Mouse (Mus musculus) MEL (cell line): Measurements from ENCODE around the gene Gfi1. TPM values are rescaled to one million over a fixed set of nuclear protein-coding genes. Genes with fewer than 3 reads are reported as not detected.

ENCODE experiments used
- DNase-seq: peaks from one replicate; pipeline ENCODE4 v3.0.0; 2011; ENCODE audit warnings: low read depth, low spot score
- H3K27ac ChIP-seq: 2 replicates; pipeline ENCODE4 v1.5.1; 2012; ENCODE audit warnings: low read depth, mild to moderate bottlenecking, control low read depth, low read length, moderate library complexity; ENCODE audit not compliant: control insufficient read depth
- H3K27me3 ChIP-seq, 2 experiments: fragments of 150-350 bp in 1 of 2; sonication (generic) in 1 of 2; 2 replicates each; pipeline ENCODE4 v1.6.1; 2012; ENCODE audit warnings: low read length in 2 of 2, mild to moderate bottlenecking in 2 of 2, improper control_type of control experiment in 1 of 2, moderate library complexity in 1 of 2; ENCODE audit not compliant: insufficient read depth in 2 of 2, control insufficient read depth in 1 of 2
- H3K36me3 ChIP-seq, 2 experiments: 2 replicates each; pipeline ENCODE4 v1.6.1; 2012 to 2014; ENCODE audit warnings: low read length in 2 of 2, improper control_type of control experiment in 1 of 2, inconsistent platforms in 1 of 2, mild to moderate bottlenecking in 1 of 2; ENCODE audit not compliant: insufficient read depth in 2 of 2, control insufficient read depth in 1 of 2
- H3K4me1 ChIP-seq, 2 experiments: fragments of 150-350 bp in 1 of 2; sonication (generic) in 1 of 2; 2 replicates each; pipeline ENCODE4 v1.6.1; 2012; ENCODE audit warnings: low read length in 2 of 2, improper control_type of control experiment in 1 of 2, mild to moderate bottlenecking in 1 of 2; ENCODE audit not compliant: insufficient read depth in 2 of 2, control insufficient read depth in 1 of 2
- H3K4me3 ChIP-seq, 2 experiments: fragments of 150-350 bp in 1 of 2; sonication (generic) in 1 of 2; 2 replicates each; pipeline ENCODE4 v1.5.1; 2012; ENCODE audit warnings: low read depth in 2 of 2, low read length in 2 of 2, mild to moderate bottlenecking in 2 of 2, moderate library complexity in 2 of 2, control low read depth in 1 of 2, improper control_type of control experiment in 1 of 2; ENCODE audit not compliant: control insufficient read depth in 1 of 2, insufficient read depth in 1 of 2
- H3K79me2 ChIP-seq: 2 replicates; pipeline ENCODE4 v1.6.1; 2012; ENCODE audit warnings: mild to moderate bottlenecking, low read length, moderate library complexity; ENCODE audit not compliant: control insufficient read depth, poor library complexity, insufficient read depth
- H3K9ac ChIP-seq: 2 replicates; pipeline ENCODE4 v1.6.1; 2012; ENCODE audit warnings: low read depth, mild to moderate bottlenecking, control low read depth, low read length, moderate library complexity; ENCODE audit not compliant: control insufficient read depth, poor library complexity, severe bottlenecking
- H3K9me3 ChIP-seq: fragments of 150-350 bp; sonication (generic); replicated peaks from 2 replicates; pipeline ENCODE4 v1.6.1; 2012; ENCODE audit warnings: mild to moderate bottlenecking, low read length, improper control_type of control experiment, moderate library complexity; ENCODE audit not compliant: insufficient read depth
- BHLHE40 ChIP-seq: IDR thresholded peaks from 2 replicates; pipeline ENCODE4 v1.6.1; 2012; ENCODE audit warnings: low read depth, mild to moderate bottlenecking, inconsistent platforms, low read length, improper control_type of control experiment, borderline replicate concordance
- CHD2 ChIP-seq: IDR thresholded peaks from 2 replicates; pipeline ENCODE4 v1.6.1; 2011; ENCODE audit warnings: low read length, improper control_type of control experiment
- E2F4 ChIP-seq: IDR thresholded peaks from 2 replicates; pipeline ENCODE4 v1.6.1; 2011; ENCODE audit warnings: low read depth, low read length, improper control_type of control experiment, borderline replicate concordance
- ELF1 ChIP-seq: IDR thresholded peaks from 2 replicates; pipeline ENCODE4 v1.6.1; 2014; ENCODE audit warnings: low read depth, mild to moderate bottlenecking, inconsistent platforms, low read length, improper control_type of control experiment, moderate library complexity
- GABPA ChIP-seq: IDR thresholded peaks from 2 replicates; pipeline ENCODE4 v1.6.1; 2012; ENCODE audit warnings: low read depth, mild to moderate bottlenecking, inconsistent platforms, low read length, improper control_type of control experiment, moderate library complexity
- GATA1 ChIP-seq: IDR thresholded peaks from 2 replicates; pipeline ENCODE4 v1.6.1; 2011; ENCODE audit warnings: low read depth, low read length, improper control_type of control experiment
- MAZ ChIP-seq: IDR thresholded peaks from 2 replicates; pipeline ENCODE4 v1.6.1; 2012; ENCODE audit warnings: low read depth, mild to moderate bottlenecking, inconsistent platforms, low read length, improper control_type of control experiment
- MEF2A ChIP-seq: IDR thresholded peaks from 2 replicates; pipeline ENCODE4 v1.6.1; 2014; ENCODE audit warnings: low read depth, mild to moderate bottlenecking, inconsistent platforms, low read length, improper control_type of control experiment; ENCODE audit not compliant: poor library complexity, insufficient replicate concordance, severe bottlenecking; ENCODE audit errors: extremely low read depth
- MXI1 ChIP-seq: IDR thresholded peaks from 2 replicates; pipeline ENCODE4 v1.6.1; 2011; ENCODE audit warnings: mild to moderate bottlenecking, low read depth, low read length, improper control_type of control experiment
- MYB ChIP-seq: IDR thresholded peaks from 2 replicates; pipeline ENCODE4 v1.6.1; 2011; ENCODE audit warnings: mild to moderate bottlenecking, low read depth, low read length, improper control_type of control experiment
- MYC ChIP-seq: IDR thresholded peaks from 2 replicates; pipeline ENCODE4 v1.6.1; 2011; ENCODE audit warnings: low read depth, mild to moderate bottlenecking, low read length, improper control_type of control experiment, moderate library complexity
- POLR2A ChIP-seq, 2 experiments: IDR thresholded peaks; 2 replicates each; pipeline ENCODE4 v1.6.1; 2011 to 2012; ENCODE audit warnings: low read length in 2 of 2, mild to moderate bottlenecking in 2 of 2, control low read depth in 1 of 2, improper control_type of control experiment in 1 of 2, low read depth in 1 of 2, moderate library complexity in 1 of 2; ENCODE audit not compliant: control insufficient read depth in 1 of 2, insufficient read depth in 1 of 2, poor library complexity in 1 of 2
- POLR2AphosphoS2 ChIP-seq: IDR thresholded peaks from 2 replicates; pipeline ENCODE4 v1.6.1; 2011; ENCODE audit warnings: low read length, improper control_type of control experiment
- POLR2AphosphoS5 ChIP-seq: IDR thresholded peaks from 2 replicates; pipeline ENCODE4 v1.6.1; 2012; ENCODE audit warnings: low read depth, borderline replicate concordance, mild to moderate bottlenecking, inconsistent platforms, low read length, moderate library complexity, mixed read lengths
- RAD21 ChIP-seq: IDR thresholded peaks from 2 replicates; pipeline ENCODE4 v1.6.1; 2011; ENCODE audit warnings: mild to moderate bottlenecking, low read depth, low read length, improper control_type of control experiment
- RCOR1 ChIP-seq: IDR thresholded peaks from 2 replicates; pipeline ENCODE4 v1.6.1; 2012; ENCODE audit warnings: low read depth, mild to moderate bottlenecking, inconsistent platforms, low read length, improper control_type of control experiment
- SIN3A ChIP-seq: IDR thresholded peaks from 2 replicates; pipeline ENCODE4 v1.6.1; 2012; ENCODE audit warnings: low read length, improper control_type of control experiment, inconsistent platforms
- TBP ChIP-seq: IDR thresholded peaks from 2 replicates; pipeline ENCODE4 v1.8.0; 2011; ENCODE audit warnings: low read depth, low read length, improper control_type of control experiment
- TCF12 ChIP-seq: IDR thresholded peaks from 2 replicates; pipeline ENCODE4 v1.6.1; 2014; ENCODE audit warnings: low read depth, mild to moderate bottlenecking, inconsistent platforms, low read length, improper control_type of control experiment, moderate library complexity
- ZC3H11A ChIP-seq: IDR thresholded peaks from 2 replicates; pipeline ENCODE4 v1.6.1; 2012; ENCODE audit warnings: low read depth, mild to moderate bottlenecking, inconsistent platforms, low read length, improper control_type of control experiment
- ZKSCAN1 ChIP-seq: IDR thresholded peaks from 2 replicates; pipeline ENCODE4 v1.6.1; 2012; ENCODE audit warnings: low read depth, mild to moderate bottlenecking, inconsistent platforms, low read length, improper control_type of control experiment, moderate library complexity
- ZMIZ1 ChIP-seq: IDR thresholded peaks from 2 replicates; pipeline ENCODE4 v1.6.1; 2012; ENCODE audit warnings: low read depth, mild to moderate bottlenecking, inconsistent platforms, low read length, improper control_type of control experiment, moderate library complexity
- ZNF384 ChIP-seq: IDR thresholded peaks from 2 replicates; pipeline ENCODE4 v1.6.1; 2012; ENCODE audit warnings: low read depth, mild to moderate bottlenecking, inconsistent platforms, low read length, improper control_type of control experiment
- polyA plus RNA-seq, 2 experiments: library from polyadenylated mRNA; stranded (reverse) in 1 of 2; unstranded in 1 of 2; fragments of >175 nt in 1 of 2; fragments of >200 nt in 1 of 2; gene quantifications; 2 replicates each; pipeline versions ENCODE4 v1.2.1 to v1.2.4; 2012; ENCODE audit warnings: low replicate concordance in 2 of 2, low read depth in 1 of 2; ENCODE audit not compliant: insufficient read length in 2 of 2, insufficient read depth in 1 of 2, missing spikeins in 1 of 2
- total RNA-seq: library from RNA; depleted of rRNA; stranded (reverse); fragments of 300-350 nt; gene quantifications from 2 replicates; pipeline ENCODE4 v1.2.3, GENCODE M21; 2012

Gene Gfi1
- total and polyA plus RNA-seq, 3 experiments, result 0.04 TPM; not detected in 2

DNA sequence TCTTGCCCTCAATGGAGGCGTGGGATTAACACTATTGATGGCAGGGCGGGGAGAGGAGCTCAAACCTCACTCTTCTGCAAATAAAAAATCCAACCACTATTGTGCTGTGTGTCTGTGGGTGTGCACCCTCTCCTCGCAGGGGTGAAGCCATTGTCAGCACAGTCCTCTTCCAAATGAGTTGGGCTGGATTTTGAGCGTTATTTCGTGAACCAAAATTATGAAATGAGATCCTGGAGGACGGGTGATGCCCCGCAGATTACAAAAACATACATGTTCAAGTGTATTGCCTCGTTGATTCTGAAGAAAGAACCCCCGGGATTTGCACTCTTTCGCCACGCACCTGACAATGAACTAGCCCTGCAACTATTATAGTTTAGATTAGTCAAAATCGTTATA is 1.2 kb upstream of the Gfi1 start:
- Histone ChIP-seq H3K9ac (no peak overlapping the region), H3K27me3 (no peaks in the 10 kb centered on the region), H3K27ac (no peak overlapping the region), H3K4me3 (no peak overlapping the region), H3K79me2 (no peaks in the 10 kb centered on the region), H3K4me1 (no peaks in the 10 kb centered on the region), H3K36me3 (no peaks in the 10 kb centered on the region), H3K9me3 (no peaks in the 10 kb centered on the region)
- TF ChIP-seq RCOR1 (no peak), MYB (no peak), RAD21 (no peak), TCF12 (no peak), POLR2AphosphoS5 (no peak), POLR2AphosphoS2 (no peak), BHLHE40 (no peak), ZNF384 (no peak), GABPA (no peak)
- no peak for DNase-seq

GRCm38 (mm10) chr5:107726281-107727006 is 608 bp upstream of the Gfi1 start:
- TF ChIP-seq ZNF384 (no peak), BHLHE40 (no peak), MEF2A (no peak), POLR2A (IDR thresholded peaks at IDR 0.05; ENCODE audit: control insufficient read depth in 1 of 2, insufficient read depth in 1 of 2, low read depth in 1 of 2, low read length in 2 of 2, poor library complexity in 1 of 2) (no peak)
- TF ChIP-seq, all 39 proteins: peak for 0
- no peaks in the 10 kb centered on the region for H3K36me3 ChIP-seq
- H3K4me1 ChIP-seq, result no peaks in the 10 kb centered on the region
- H3K27ac ChIP-seq, result no peak overlapping the region
- H3K79me2 ChIP-seq, result no peaks in the 10 kb centered on the region
- no peaks in the 10 kb centered on the region for H3K27me3 ChIP-seq
- H3K9ac ChIP-seq, result no peak overlapping the region
- DNase-seq, result no peak
- no peak overlapping the region for H3K4me3 ChIP-seq
- no peaks in the 10 kb centered on the region for H3K9me3 ChIP-seq

- TF ChIP-seq MAZ, result no peak
- no peak for TF ChIP-seq MYC
- TF ChIP-seq POLR2A (IDR thresholded peaks at IDR 0.05; ENCODE audit: control insufficient read depth in 1 of 2, insufficient read depth in 1 of 2, low read depth in 1 of 2, low read length in 2 of 2, poor library complexity in 1 of 2), result no peak
- no peak for TF ChIP-seq SIN3A
- no peak for TF ChIP-seq TBP
- TF ChIP-seq GATA1, result no peak
- TF ChIP-seq MXI1, result no peak
- TF ChIP-seq TCF12, result no peak
- TF ChIP-seq E2F4, result no peak
- TF ChIP-seq ZMIZ1, result no peak
- no peak for TF ChIP-seq ZC3H11A
- no peak for TF ChIP-seq BHLHE40
- no peak for TF ChIP-seq ELF1
- TF ChIP-seq POLR2AphosphoS5, result no peak
- TF ChIP-seq MEF2A, result no peak
- TF ChIP-seq GABPA, result no peak
- TF ChIP-seq ZNF384, result no peak
- no peak for TF ChIP-seq CHD2
- TF ChIP-seq ZKSCAN1, result no peak
- no peak overlapping the region for H3K27ac ChIP-seq
- H3K27me3 ChIP-seq, result no peaks in the 10 kb centered on the region
- H3K9ac ChIP-seq, result no peak overlapping the region
- no peak for DNase-seq
- H3K36me3 ChIP-seq, result no peaks in the 10 kb centered on the region
- no peaks in the 10 kb centered on the region for H3K4me1 ChIP-seq
- no peak overlapping the region for H3K4me3 ChIP-seq
- H3K79me2 ChIP-seq, result no peaks in the 10 kb centered on the region
- H3K9me3 ChIP-seq, result no peaks in the 10 kb centered on the region
These were observed 988 bp downstream of the Gfi1 start for GRCm38 (mm10) chr5:107724661-107725434.
